Mouse (Mus musculus) layer of hippocampus, adult 9-10 months (tissue): ENCODE measurements around the gene 2310030G06Rik.

Source experiments
- DNase-seq: peaks from one replicate; pipeline ENCODE4 v3.0.0; 2022; ENCODE audit warnings: low spot score

2310030G06Rik gene

GRCm38 (mm10) chr9:50746214-50746677 lies at the start of gene 2310030G06Rik:
2310030G06Rik (minus strand) TSS chr9:50746536.
- no peak for DNase-seq

GRCm38 (mm10) chr9:50795266-50795665 lies 48.9 kb upstream of the 2310030G06Rik start:
- DNase-seq = no peak

GRCm38 (mm10) chr9:50782155-50782554 lies 35.8 kb upstream of the 2310030G06Rik start:
- DNase-seq = no peak

GRCm38 (mm10) chr9:50776162-50776760 lies 29.9 kb upstream of the 2310030G06Rik start:
- DNase-seq = no peak

- no peak for DNase-seq
Observed at GRCm38 (mm10) chr9:50775662-50776126, 29.4 kb upstream of the 2310030G06Rik start.

- DNase-seq = peak; percentile 76
Observed at GRCm38 (mm10) chr9:50774991-50775612, 28.8 kb upstream of the 2310030G06Rik start, which contains the start of the genes Alg9 and 1110032A03Rik. Alg9 (plus strand) TSS chr9:50775019. 1110032A03Rik (minus strand) TSS chr9:50775520.

- no peak for DNase-seq
Observed at GRCm38 (mm10) chr9:50774026-50774462, 27.7 kb upstream of the 2310030G06Rik start.

- DNase-seq = no peak
Observed at GRCm38 (mm10) chr9:50770011-50770410, 23.7 kb upstream of the 2310030G06Rik start.

- peak; percentile 98 for DNase-seq
Observed at GRCm38 (mm10) chr9:50768107-50769002, 22.0 kb upstream of the 2310030G06Rik start, which contains the start of gene Fdxacb1. Fdxacb1 (plus strand) TSS chr9:50768236.

GRCm38 (mm10) chr9:50767531-50768106 lies 21.3 kb upstream of the 2310030G06Rik start:
- no peak for DNase-seq

GRCm38 (mm10) chr9:50763331-50763730 lies 17.0 kb upstream of the 2310030G06Rik start:
- no peak for DNase-seq

- DNase-seq = no peak
Observed at GRCm38 (mm10) chr9:50761520-50762243, 15.3 kb upstream of the 2310030G06Rik start.

- DNase-seq = no peak
Observed at GRCm38 (mm10) chr9:50756711-50757110, 10.4 kb upstream of the 2310030G06Rik start.

- no peak for DNase-seq
Observed at GRCm38 (mm10) chr9:50753947-50754346, 7.6 kb upstream of the 2310030G06Rik start.

- no peak for DNase-seq
Observed at GRCm38 (mm10) chr9:50752784-50753615, 6.7 kb upstream of the 2310030G06Rik start.

GRCm38 (mm10) chr9:50752054-50752602 lies 5.8 kb upstream of the 2310030G06Rik start, which contains the start of gene Hspb2:
Hspb2 (minus strand) TSS chr9:50752354.
- DNase-seq = no peak

- DNase-seq = no peak
Observed at GRCm38 (mm10) chr9:50751323-50751722, 5.0 kb upstream of the 2310030G06Rik start, which contains the start of gene Cryab. Cryab (plus strand) TSS chr9:50751325.

- DNase-seq = no peak
Observed at GRCm38 (mm10) chr9:50750706-50751105, 4.4 kb upstream of the 2310030G06Rik start.

- no peak for DNase-seq
Observed at GRCm38 (mm10) chr9:50745806-50746205, 530 bp downstream of the 2310030G06Rik start.

- DNase-seq = no peak
Observed at GRCm38 (mm10) chr9:50742744-50743143, 3.6 kb downstream of the 2310030G06Rik start.
